Mouse (Mus musculus) hindbrain, embryonic 15.5 days (tissue): ENCODE data around the gene Fam227a. TPM values are rescaled to one million over a fixed set of nuclear protein-coding genes. Genes with fewer than 3 reads are reported as not detected.

Experiments used
- microRNA-seq: library from miRNA; unstranded; fragments of <30 nt; microRNA quantifications from one replicate; pipeline ENCODE4, GENCODE M21; 2016
- polyA plus RNA-seq: library from polyadenylated mRNA; unstranded; fragments of >200 nt; fragmentation: Nextera tagmentation; extraction: Ambion mirVana; gene quantifications from 2 replicates; pipeline ENCODE4 v1.2.1, GENCODE M21; 2015

Fam227a gene
- polyA plus RNA-seq, 1 experiment from 2014 or later = 4.5 TPM

Small RNA genes lying within 50 kb of the gene (microRNA-seq; reads per million reads assigned to microRNA genes)
- gene Gm27903 = not detected

Other genes starting within 250 kb of the Fam227a start
- gene Csnk1e, start 203.4 kb downstream of the Fam227a start, polyA plus RNA-seq = 229 and 234 TPM in 2 replicates
- not detected in 2 replicates for gene Kcnj4, start 153.7 kb downstream of the Fam227a start, polyA plus RNA-seq
- gene Kdelr3, start 142.5 kb downstream of the Fam227a start, polyA plus RNA-seq = 12.0 and 13.1 TPM in 2 replicates
- gene Ddx17, start 112.2 kb downstream of the Fam227a start, polyA plus RNA-seq = 47.2 and 53.9 TPM in 2 replicates
- gene Dmc1, start 53.8 kb downstream of the Fam227a start, polyA plus RNA-seq = 0.49 and 1.0 TPM in 2 replicates
- 91.4 and 94.3 TPM in 2 replicates for gene Cby1, start 243 bp upstream of the Fam227a start, polyA plus RNA-seq
- 224 and 236 TPM in 2 replicates for gene Tomm22, start 11.9 kb upstream of the Fam227a start, polyA plus RNA-seq
- gene Josd1, start 29.0 kb upstream of the Fam227a start, polyA plus RNA-seq = 23.2 and 24.5 TPM in 2 replicates
- 49.4 and 50.1 TPM in 2 replicates for gene Gtpbp1, start 31.9 kb upstream of the Fam227a start, polyA plus RNA-seq
- gene Sun2, start 83.6 kb upstream of the Fam227a start, polyA plus RNA-seq = 6.4 and 7.2 TPM in 2 replicates
- gene Dnal4, start 118.9 kb upstream of the Fam227a start, polyA plus RNA-seq = 68.7 and 69.6 TPM in 2 replicates
- 49.9 and 61.3 TPM in 2 replicates for gene Nptxr, start 145.8 kb upstream of the Fam227a start, polyA plus RNA-seq
- gene Npcd, start 175.3 kb upstream of the Fam227a start, polyA plus RNA-seq = 0.44 TPM in 1 of 2 replicates, not detected in the other
- gene Cbx6, start 175.7 kb upstream of the Fam227a start, polyA plus RNA-seq = 60.8 and 64.5 TPM in 2 replicates
- gene Apobec3, start 232.7 kb upstream of the Fam227a start, polyA plus RNA-seq = 4.3 and 5.7 TPM in 2 replicates